Mouse (Mus musculus): ENCODE results near the gene Fstl3. TPM values are rescaled to one million over a fixed set of nuclear protein-coding genes. Genes with fewer than 3 reads are reported as not detected.

The Fstl3 gene
- polyA plus RNA-seq, 1 experiment from 2014 or later, result 1.1 TPM

DNA sequence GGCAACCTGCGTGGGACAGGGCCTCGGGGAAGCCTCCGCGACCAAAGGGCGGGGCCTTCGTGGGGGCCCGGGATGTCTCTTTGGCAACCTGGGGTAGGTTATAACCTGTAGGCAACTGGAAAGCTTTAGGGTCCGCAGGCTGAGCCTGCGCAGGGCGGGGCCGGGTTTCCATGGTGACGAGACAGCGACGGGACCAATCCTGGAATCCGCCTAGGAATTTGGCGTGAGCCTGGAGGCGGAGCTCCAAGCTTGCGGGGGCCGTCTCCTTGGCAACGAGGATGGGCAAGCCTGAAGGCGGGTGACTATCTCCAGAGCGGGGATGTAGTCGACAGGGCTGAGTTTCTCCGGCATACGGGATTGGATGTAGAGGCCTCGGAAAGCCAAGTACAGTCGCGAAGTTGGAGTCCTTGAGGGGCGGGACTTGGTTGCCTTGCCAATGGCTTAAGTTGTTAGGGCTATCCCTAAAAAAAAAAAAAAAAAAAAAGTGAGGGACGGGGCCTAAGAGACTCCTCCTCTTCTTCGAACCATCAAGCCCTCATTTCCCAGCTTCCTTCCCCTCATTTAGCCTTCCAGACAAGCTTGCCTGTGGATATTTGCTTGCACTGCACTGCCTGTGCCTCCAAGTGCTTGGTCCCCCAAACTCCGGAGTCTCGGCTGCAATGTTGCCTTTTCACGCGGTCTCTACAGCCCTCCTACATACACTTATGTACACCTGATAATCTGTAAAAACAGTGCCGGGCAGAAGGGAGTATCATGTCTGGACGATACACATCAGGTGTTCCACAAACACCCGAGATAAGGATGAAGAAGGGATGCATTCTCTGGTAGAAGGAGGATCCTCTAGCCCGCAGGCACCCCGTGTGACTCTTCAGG, 9.5 kb upstream of the Fstl3 start:
- H3K4me2 ChIP-seq (ENCODE audit: low read length), result peak overlapping the region; percentile 71
- WGBS, result 11% methylated on average over 40 of the region's 40 CpGs
- no peaks in the 10 kb centered on the region for H3K9me3 ChIP-seq (ENCODE audit: control insufficient read depth, low read length)
- H3K36me3 ChIP-seq (ENCODE audit: control insufficient read depth, insufficient read depth), result no peaks in the 10 kb centered on the region
- H3K27ac ChIP-seq (ENCODE audit: low read length), result peak overlapping the region; percentile 95
- H3K27me3 ChIP-seq (replicated peaks; ENCODE audit: control insufficient read depth, insufficient read depth, low read length), result no peaks in the 10 kb centered on the region
- H3K4me1 ChIP-seq (replicated peaks; ENCODE audit: control insufficient read depth, insufficient read depth, low read length), result peaks cover 31% of the 10 kb centered on the region
- peak overlapping the region; percentile 94 for H3K4me3 ChIP-seq (replicated peaks; ENCODE audit: low read length)
- peak overlapping the region; percentile 94; the same call in 1 of the 2 replicates for H3K9ac ChIP-seq (replicated peaks; ENCODE audit: low read depth, low read length)
- ATAC-seq, result peak; percentile 85

DNA sequence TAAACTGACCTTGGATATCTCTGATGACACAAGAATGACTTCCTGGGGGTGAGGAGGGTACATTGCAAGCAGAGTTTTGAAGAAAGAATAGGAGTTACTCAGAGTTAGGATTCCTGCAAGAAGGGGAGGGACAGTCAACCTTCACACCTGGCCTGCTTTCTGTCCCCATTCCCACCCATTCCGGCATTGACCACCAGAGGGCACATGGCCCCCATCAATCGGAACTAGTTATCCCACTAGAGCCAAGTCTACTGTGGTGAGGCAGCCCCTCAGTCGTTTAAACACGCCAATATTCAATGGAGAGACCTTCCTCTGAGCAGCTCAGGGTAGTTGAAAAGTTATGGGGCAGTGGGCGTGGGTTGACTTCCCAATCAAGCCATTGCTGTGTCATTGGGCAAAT, 8.7 kb upstream of the Fstl3 start:
- Histone ChIP-seq H3K4me1 (replicated peaks; ENCODE audit: control insufficient read depth, insufficient read depth, low read length) (peaks cover 31% of the 10 kb centered on the region), H3K4me3 (replicated peaks; ENCODE audit: low read length) (no peak overlapping the region), H3K9me3 (ENCODE audit: control insufficient read depth, low read length) (no peaks in the 10 kb centered on the region), H3K36me3 (ENCODE audit: control insufficient read depth, insufficient read depth) (no peaks in the 10 kb centered on the region), H3K4me2 (ENCODE audit: low read length) (no peak overlapping the region; the same call in 1 of the 2 replicates), H3K27me3 (replicated peaks; ENCODE audit: control insufficient read depth, insufficient read depth, low read length) (no peaks in the 10 kb centered on the region), H3K9ac (replicated peaks; ENCODE audit: low read depth, low read length) (no peak overlapping the region), H3K27ac (ENCODE audit: low read length) (no peak overlapping the region)
- ATAC-seq, result no peak
- WGBS, result 0% methylated on average over 5 of the region's 5 CpGs

DNA sequence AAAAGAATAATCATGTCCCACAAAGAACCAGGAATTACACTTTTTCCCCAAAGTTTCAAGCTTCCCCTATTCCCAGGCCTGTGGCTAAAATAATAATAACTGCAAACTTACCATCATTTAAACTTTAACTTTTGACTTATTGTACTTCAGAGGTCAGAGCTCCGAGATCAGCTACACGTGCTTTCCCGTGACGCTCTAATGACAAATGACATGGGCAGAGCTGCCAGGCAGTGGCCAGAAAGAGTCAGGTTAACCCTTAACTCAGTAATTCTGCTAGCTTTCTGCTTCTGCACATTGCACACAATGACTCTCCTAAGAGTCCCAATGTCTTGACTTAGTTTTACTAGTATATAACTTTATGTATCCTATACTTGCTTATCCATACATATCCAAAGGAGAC, 7.7 kb upstream of the Fstl3 start:
- Histone ChIP-seq H3K4me3 (replicated peaks; ENCODE audit: low read length) (no peak overlapping the region), H3K9ac (replicated peaks; ENCODE audit: low read depth, low read length) (no peak overlapping the region), H3K9me3 (ENCODE audit: control insufficient read depth, low read length) (no peaks in the 10 kb centered on the region), H3K27ac (ENCODE audit: low read length) (no peak overlapping the region), H3K36me3 (ENCODE audit: control insufficient read depth, insufficient read depth) (no peaks in the 10 kb centered on the region), H3K4me1 (replicated peaks; ENCODE audit: control insufficient read depth, insufficient read depth, low read length) (peaks cover 31% of the 10 kb centered on the region), H3K4me2 (ENCODE audit: low read length) (no peak overlapping the region), H3K27me3 (replicated peaks; ENCODE audit: control insufficient read depth, insufficient read depth, low read length) (no peaks in the 10 kb centered on the region)
- WGBS, result 71% methylated on average over 4 of the region's 4 CpGs
- no peak for ATAC-seq

DNA sequence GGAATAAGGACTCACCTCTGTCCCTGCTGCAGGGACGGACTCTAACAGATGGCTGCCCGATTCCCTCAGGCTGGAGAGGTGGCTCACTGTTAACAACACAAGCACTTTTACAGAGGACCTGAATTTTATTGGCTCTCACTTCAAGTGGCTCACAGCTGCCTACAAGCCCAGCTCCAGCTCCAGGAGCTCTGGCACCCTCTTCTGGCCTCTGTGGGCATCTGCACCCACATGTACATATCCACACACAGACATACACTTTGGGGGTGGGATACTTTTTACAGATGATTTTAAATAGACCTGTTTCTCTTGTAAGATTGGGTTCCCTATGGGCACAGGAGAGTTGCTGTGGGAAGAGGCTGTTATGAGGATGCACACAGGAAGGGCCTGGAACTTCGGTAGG, 4.8 kb upstream of the Fstl3 start:
- Histone ChIP-seq H3K27ac (ENCODE audit: low read length) (no peak overlapping the region), H3K27me3 (replicated peaks; ENCODE audit: control insufficient read depth, insufficient read depth, low read length) (peaks cover 5% of the 10 kb centered on the region; the same call in 1 of the 2 replicates), H3K4me1 (replicated peaks; ENCODE audit: control insufficient read depth, insufficient read depth, low read length) (peaks cover 16% of the 10 kb centered on the region), H3K36me3 (ENCODE audit: control insufficient read depth, insufficient read depth) (no peaks in the 10 kb centered on the region), H3K9me3 (ENCODE audit: control insufficient read depth, low read length) (peaks cover 4% of the 10 kb centered on the region; the same call in 1 of the 2 replicates), H3K9ac (replicated peaks; ENCODE audit: low read depth, low read length) (no peak overlapping the region), H3K4me3 (replicated peaks; ENCODE audit: low read length) (no peak overlapping the region), H3K4me2 (ENCODE audit: low read length) (no peak overlapping the region)
- WGBS, result 92% methylated on average over 3 of the region's 3 CpGs
- ATAC-seq, result no peak

DNA sequence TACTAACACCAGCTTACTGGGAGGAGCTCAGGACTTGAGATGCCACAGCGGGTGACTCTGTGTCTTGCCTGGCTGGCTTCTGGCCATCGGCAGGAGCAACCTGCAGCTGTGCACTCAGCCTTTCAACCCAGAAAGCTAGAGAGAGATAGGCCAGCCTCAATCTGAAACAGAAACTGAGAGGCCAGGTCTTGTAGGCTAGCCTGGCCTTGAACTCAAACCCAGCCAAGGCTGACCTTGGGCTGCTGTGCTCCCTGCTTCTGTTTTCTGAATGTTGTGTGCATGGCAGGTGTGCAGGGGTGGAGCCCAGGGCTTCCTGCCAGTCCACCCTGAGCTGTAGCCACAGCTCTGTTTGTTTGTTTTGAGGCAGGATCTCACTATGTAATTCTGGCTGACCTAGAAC, 3.9 kb upstream of the Fstl3 start:
- WGBS, result 88% methylated on average over 2 of the region's 2 CpGs
- peaks cover 13% of the 10 kb centered on the region for H3K4me1 ChIP-seq (replicated peaks; ENCODE audit: control insufficient read depth, insufficient read depth, low read length)
- no peak for ATAC-seq
- no peak overlapping the region for H3K4me2 ChIP-seq (ENCODE audit: low read length)
- H3K9ac ChIP-seq (replicated peaks; ENCODE audit: low read depth, low read length), result no peak overlapping the region
- peaks cover 4% of the 10 kb centered on the region; the same call in 1 of the 2 replicates for H3K9me3 ChIP-seq (ENCODE audit: control insufficient read depth, low read length)
- H3K36me3 ChIP-seq (ENCODE audit: control insufficient read depth, insufficient read depth), result no peaks in the 10 kb centered on the region
- H3K27me3 ChIP-seq (replicated peaks; ENCODE audit: control insufficient read depth, insufficient read depth, low read length), result peaks cover 7% of the 10 kb centered on the region
- H3K4me3 ChIP-seq (replicated peaks; ENCODE audit: low read length), result no peak overlapping the region
- no peak overlapping the region for H3K27ac ChIP-seq (ENCODE audit: low read length)

DNA sequence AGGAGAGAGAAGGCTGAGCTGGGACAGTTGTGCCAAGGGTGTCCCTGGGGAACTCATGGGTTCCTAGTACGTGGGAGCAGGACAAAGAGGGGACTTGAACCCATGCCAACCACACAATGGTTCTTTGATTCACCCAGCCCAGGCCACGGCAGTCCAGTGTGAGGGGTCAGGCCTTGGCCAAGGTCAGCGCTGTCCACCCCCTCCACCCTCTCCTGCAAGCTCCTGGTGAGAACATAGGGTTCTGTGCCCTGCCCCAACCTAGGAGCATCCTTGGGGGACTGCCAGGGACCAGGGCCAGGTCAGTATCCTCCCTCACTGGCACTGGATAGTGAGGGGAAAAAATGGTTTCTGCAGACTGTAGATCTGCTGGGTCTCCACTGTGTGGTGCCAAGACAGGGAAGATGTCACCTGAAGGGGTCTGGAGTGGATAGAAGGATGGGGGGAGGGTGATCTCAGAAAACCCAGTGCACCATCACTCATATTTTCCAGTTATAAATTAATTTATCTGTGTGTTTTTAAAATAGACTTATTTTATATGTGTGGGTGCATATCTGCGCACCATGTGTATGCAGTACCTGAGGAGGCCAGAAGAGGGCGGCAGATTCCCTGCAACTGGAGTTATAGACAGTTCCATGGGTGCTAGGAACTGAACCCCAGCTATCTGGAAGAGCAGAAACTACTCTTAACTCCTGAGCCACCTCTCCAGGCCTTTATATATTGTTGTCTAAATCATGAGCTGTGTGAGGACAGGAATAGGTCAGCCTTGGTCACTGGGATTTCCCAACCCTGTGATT, 2.4 kb upstream of the Fstl3 start:
- H3K9me3 ChIP-seq (ENCODE audit: control insufficient read depth, low read length), result peaks cover 4% of the 10 kb centered on the region; the same call in 1 of the 2 replicates
- no peaks in the 10 kb centered on the region for H3K36me3 ChIP-seq (ENCODE audit: control insufficient read depth, insufficient read depth)
- H3K4me2 ChIP-seq (ENCODE audit: low read length), result no peak overlapping the region
- no peak overlapping the region for H3K4me3 ChIP-seq (replicated peaks; ENCODE audit: low read length)
- H3K27me3 ChIP-seq (replicated peaks; ENCODE audit: control insufficient read depth, insufficient read depth, low read length), result peaks cover 7% of the 10 kb centered on the region
- no peak overlapping the region for H3K9ac ChIP-seq (replicated peaks; ENCODE audit: low read depth, low read length)
- ATAC-seq, result no peak
- 54% methylated on average over 5 of the region's 5 CpGs for WGBS
- H3K27ac ChIP-seq (ENCODE audit: low read length), result no peak overlapping the region
- H3K4me1 ChIP-seq (replicated peaks; ENCODE audit: control insufficient read depth, insufficient read depth, low read length), result peaks cover 8% of the 10 kb centered on the region

DNA sequence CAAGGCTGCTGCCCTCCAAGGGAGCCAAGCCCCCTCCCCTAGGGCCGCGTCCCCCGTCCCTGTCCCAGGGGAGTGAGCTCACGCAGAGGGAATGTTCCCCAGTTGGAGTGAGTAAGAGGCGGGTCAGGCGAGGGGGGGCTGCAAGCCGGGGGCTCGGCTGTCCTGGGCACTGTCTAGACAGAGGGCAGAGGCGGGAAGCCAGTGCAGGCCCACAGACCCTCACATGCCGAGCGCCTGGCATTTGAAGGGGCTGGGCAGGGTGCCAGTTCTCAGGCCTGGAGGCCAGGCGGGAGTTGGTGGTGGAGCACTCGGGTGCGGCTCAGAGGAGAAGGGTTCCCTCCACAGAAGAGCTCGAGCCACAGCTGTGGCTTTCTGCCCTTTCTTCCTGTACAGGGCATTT, 934 bp downstream of the Fstl3 start:
- Histone ChIP-seq H3K9ac (replicated peaks; ENCODE audit: low read depth, low read length) (no peak overlapping the region), H3K27ac (ENCODE audit: low read length) (no peak overlapping the region)
- WGBS, result 4% methylated on average over 15 of the region's 15 CpGs

DNA sequence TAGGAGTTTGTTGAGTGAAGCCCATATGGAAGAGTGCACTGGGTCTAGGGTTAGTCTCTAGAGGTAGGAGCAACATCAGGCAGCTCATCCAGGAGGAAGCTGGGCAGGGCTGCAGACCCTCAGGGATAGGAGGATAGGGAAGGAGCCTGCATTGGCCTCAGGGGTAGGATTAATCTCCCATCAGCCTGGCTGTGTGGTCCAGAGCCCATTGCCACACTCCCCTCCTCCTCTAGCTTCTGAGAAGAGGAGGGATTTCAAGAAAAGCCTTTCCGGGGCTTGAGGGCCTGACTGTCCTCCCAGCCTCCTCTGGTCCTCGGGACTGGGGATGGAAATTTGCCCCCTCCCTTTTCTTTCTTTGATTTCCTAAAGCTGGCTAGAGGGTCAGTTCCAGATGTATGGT, 2.1 kb downstream of the Fstl3 start:
- H3K9me3 ChIP-seq (ENCODE audit: control insufficient read depth, low read length), result peaks cover 4% of the 10 kb centered on the region; the same call in 1 of the 2 replicates
- H3K4me3 ChIP-seq (replicated peaks; ENCODE audit: low read length), result no peak overlapping the region
- H3K4me1 ChIP-seq (replicated peaks; ENCODE audit: control insufficient read depth, insufficient read depth, low read length), result peaks cover 20% of the 10 kb centered on the region
- peaks cover 17% of the 10 kb centered on the region for H3K27me3 ChIP-seq (replicated peaks; ENCODE audit: control insufficient read depth, insufficient read depth, low read length)
- no peaks in the 10 kb centered on the region for H3K36me3 ChIP-seq (ENCODE audit: control insufficient read depth, insufficient read depth)
- H3K9ac ChIP-seq (replicated peaks; ENCODE audit: low read depth, low read length), result no peak overlapping the region
- no peak overlapping the region for H3K4me2 ChIP-seq (ENCODE audit: low read length)
- no peak for ATAC-seq
- no peak overlapping the region for H3K27ac ChIP-seq (ENCODE audit: low read length)
- WGBS, result 11% methylated on average over 2 of the region's 2 CpGs

More for the DNA sequence above, 934 bp downstream of the Fstl3 start:
- Histone ChIP-seq H3K36me3 (ENCODE audit: control insufficient read depth, insufficient read depth) (no peaks in the 10 kb centered on the region), H3K4me2 (ENCODE audit: low read length) (no peak overlapping the region), H3K4me1 (replicated peaks; ENCODE audit: control insufficient read depth, insufficient read depth, low read length) (peaks cover 20% of the 10 kb centered on the region), H3K27me3 (replicated peaks; ENCODE audit: control insufficient read depth, insufficient read depth, low read length) (peaks cover 17% of the 10 kb centered on the region), H3K9me3 (ENCODE audit: control insufficient read depth, low read length) (peaks cover 4% of the 10 kb centered on the region; the same call in 1 of the 2 replicates), H3K4me3 (replicated peaks; ENCODE audit: low read length) (no peak overlapping the region)
- ATAC-seq, result no peak

Data from forebrain, embryonic 16.5 days (tissue).